Mouse (Mus musculus) bone marrow macrophage, adult 2 months (primary cell): ENCODE measurements at regions not wholly inside any gene's neighbourhood (a gene's known extent, or its start where the extent isn't known, plus 50 kb on each side); places are given as distances from the start of the nearest gene placed in this dataset.
"Not testable (repeated sequence)": the region's sequence is repeated elsewhere in the genome, so short reads cannot be mapped to it uniquely, and the experiment has no call there.

ENCODE experiments used
- H3K27ac ChIP-seq: 2 replicates; pipeline ENCODE4 v1.5.1; 2012; ENCODE audit warnings: low read depth, low read length; ENCODE audit not compliant: insufficient read depth
- H3K4me1 ChIP-seq: 2 replicates; pipeline ENCODE4 v1.6.1; 2012; ENCODE audit warnings: low read length; ENCODE audit not compliant: control insufficient read depth, insufficient read depth
- H3K4me3 ChIP-seq: 2 replicates; pipeline ENCODE4 v1.5.1; 2012; ENCODE audit warnings: mild to moderate bottlenecking, low read length, moderate library complexity; ENCODE audit not compliant: insufficient read depth
- CTCF ChIP-seq: IDR thresholded peaks from 2 replicates; pipeline ENCODE4 v1.5.1; 2012; ENCODE audit warnings: low read depth, mild to moderate bottlenecking, low read length, moderate library complexity
- POLR2A ChIP-seq: IDR thresholded peaks from 2 replicates; pipeline ENCODE4 v1.6.1; 2012; ENCODE audit warnings: mild to moderate bottlenecking, low read depth, low read length, borderline replicate concordance

DNA sequence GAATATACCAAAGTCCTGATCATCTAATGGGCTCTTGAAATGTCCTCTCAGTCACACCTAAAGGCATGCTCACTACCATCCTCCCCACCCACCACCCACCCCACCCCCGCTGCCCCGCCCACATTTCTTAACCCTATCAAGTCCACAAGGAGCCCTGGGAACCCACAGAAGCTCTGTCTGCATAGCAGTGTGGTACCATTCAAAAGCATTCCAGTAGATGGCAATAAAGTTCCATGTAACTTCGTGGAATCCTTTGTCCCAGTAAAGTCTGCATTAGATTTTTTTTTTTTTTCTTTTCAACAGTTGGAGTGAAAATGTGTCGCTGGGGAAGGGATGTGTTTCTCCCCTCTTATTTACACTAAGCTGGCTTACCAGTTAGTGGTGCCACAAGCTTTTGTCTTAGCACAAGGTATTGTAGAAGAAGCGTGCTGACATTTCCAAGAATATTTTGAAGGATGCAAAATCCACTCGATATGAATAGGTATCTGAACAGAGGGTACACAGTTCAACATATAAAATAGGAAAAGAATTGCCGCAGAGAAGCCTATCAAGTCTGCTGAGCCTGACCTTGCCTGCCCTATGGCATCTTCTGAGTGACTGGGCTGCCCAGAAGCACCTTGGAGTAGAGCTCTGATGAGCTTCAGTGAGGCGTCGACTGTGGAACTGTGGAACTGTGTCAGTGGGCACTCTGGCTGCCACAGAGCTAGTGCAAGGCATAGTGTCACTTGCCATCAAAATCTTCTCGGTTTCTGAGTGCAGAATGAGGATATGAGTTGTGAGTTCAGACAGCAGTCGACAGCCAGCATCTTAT is 199.0 kb downstream of the Zfp619 start:
- H3K4me3 ChIP-seq = no peak overlapping the region
- TF ChIP-seq POLR2A (no peak), CTCF (no peak)
- H3K27ac ChIP-seq = no peak overlapping the region
- H3K4me1 ChIP-seq = no peaks in the 10 kb centered on the region

DNA sequence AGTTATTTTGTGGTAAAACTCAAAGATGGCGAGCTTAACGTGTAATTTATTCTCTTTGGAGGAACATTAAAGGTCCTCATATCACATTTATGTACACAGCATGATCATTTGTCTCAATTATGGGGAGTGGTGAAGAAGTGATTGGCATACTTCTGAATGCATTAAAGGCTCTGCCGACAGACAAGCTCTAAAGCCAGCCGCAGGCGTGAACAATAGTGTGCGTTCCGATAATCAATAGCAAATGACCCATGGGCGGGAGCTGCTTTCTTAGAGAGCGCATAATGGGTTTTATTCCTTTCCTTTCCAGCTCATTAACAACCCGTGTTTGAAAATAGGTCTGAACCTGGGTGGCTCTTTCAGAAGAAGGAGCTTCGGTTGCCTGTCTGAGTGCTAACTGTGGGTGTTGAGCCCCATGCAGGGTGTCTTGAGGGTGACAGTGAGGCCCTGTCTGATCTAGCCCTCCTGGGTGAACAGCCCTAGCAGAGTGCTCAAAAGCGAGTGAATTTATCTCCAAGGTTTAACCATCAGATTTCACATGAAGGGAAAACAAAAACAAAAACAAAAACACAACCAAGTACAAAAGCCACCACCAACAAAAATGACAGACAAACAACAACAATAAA is 210.5 kb downstream of the Zfp619 start:
- TF ChIP-seq POLR2A = no peak
- TF ChIP-seq CTCF = no peak
- Histone ChIP-seq H3K27ac (no peak overlapping the region), H3K4me1 (no peaks in the 10 kb centered on the region), H3K4me3 (no peak overlapping the region)

DNA sequence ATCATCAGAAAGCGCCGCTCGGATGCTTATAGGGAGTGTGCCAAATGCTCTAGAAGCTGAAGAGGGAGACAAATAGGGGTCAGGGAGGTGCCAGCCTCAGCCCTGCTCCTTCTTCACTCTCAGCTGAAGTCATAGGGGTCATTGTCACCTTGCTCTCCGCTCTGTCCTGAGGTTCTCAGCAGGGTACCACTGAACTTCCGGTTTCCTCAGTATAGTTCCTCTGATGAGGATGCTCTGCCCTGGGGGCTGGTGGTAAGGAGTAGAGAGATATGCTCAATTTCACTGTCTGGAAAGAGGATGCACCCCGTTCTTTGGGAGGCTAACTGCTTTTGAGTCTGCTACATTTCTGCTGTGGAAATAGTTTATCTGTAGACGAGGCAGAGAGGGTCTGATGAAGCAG is 211.4 kb downstream of the Zfp619 start:
- no peaks in the 10 kb centered on the region for H3K4me1 ChIP-seq
- TF ChIP-seq CTCF = no peak
- no peak for TF ChIP-seq POLR2A
- H3K4me3 ChIP-seq = no peak overlapping the region
- no peak overlapping the region for H3K27ac ChIP-seq

DNA sequence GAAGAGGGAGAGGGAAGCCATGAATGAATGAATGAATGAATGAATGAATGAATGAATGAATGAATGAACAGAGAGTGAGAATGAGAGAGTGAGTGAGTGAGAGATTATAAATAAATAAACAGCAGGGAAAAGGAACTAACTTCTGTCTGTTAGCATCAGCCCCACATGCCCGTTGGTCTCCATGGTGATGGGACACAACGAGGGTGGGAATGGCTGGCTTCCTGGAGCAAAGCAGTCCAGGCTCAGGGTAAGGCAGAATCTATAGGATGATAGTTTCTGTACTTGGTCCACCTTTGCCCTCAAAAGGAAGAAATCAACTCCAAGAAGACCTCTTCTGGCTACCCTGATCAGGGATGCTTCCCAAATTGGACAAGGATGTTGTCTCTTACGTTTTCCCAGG is 212.2 kb downstream of the Zfp619 start:
- H3K27ac ChIP-seq = no peak overlapping the region
- no peaks in the 10 kb centered on the region for H3K4me1 ChIP-seq
- no peak for TF ChIP-seq POLR2A
- no peak for TF ChIP-seq CTCF

DNA sequence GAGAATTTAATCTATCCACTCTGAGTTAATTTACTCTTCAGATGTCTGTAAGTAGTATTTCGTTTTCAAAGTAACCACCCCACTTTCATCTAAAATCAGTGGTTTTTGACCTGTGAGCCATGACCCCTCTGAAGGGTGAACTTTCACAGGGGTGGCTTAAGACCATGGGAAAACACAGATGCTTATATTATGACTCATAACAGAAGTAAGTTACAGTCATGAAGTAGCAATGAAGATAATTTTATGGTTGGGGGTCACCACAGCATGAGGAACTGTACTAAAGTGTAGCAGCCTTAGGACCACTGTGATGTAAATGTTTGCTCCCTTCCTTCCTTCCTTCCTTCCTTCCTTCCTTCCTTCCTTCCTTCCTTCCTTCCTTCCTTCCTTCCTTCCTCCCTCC is 215.2 kb downstream of the Zfp619 start:
- H3K4me3 ChIP-seq = no peak overlapping the region
- no peak overlapping the region for H3K27ac ChIP-seq
- TF ChIP-seq POLR2A (no peak), CTCF (no peak)
- H3K4me1 ChIP-seq = no peaks in the 10 kb centered on the region

More for the DNA sequence above, 212.2 kb downstream of the Zfp619 start:
- no peak overlapping the region for H3K4me3 ChIP-seq

DNA sequence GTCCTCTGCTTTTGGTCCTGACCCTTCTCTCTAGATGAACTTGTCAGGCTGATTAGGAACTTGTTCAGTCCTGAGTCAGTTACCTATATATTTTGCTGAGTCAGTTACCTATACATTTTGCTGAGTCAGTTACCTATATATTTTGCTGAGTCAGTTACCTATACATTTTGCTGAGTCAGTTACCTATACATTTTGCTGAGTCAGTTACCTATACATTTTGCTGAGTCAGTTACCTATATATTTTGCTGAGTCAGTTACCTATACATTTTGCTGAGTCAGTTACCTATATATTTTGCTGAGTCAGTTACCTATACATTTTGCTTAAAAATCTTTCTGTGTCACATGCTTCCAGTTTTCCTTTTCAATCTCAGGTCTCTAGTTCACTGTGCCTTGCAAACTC is 230.8 kb downstream of the Zfp619 start:
- H3K4me1 ChIP-seq, H3K4me3 ChIP-seq, H3K27ac ChIP-seq: not testable (repeated sequence)

DNA sequence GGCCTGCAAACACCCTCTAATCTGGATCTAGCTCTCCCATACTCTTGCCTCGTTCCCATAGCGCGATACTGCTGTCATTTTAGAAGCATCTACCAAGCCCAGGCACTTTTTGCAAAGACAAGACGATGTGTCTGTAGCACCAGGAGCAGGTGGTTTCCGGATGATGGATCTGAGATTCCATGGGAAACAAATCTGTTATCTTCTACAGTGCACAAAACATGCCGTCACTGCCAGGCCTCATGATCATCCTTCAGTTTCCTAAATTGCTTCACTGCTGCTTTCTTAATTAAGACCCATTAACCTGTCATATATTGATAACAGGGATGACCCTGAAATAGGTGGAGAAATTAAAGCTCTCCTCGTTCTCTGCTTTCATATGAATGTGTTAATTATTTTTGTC is 232.9 kb downstream of the Zfp619 start:
- no peaks in the 10 kb centered on the region for H3K4me1 ChIP-seq
- TF ChIP-seq POLR2A (no peak), CTCF (no peak)

DNA sequence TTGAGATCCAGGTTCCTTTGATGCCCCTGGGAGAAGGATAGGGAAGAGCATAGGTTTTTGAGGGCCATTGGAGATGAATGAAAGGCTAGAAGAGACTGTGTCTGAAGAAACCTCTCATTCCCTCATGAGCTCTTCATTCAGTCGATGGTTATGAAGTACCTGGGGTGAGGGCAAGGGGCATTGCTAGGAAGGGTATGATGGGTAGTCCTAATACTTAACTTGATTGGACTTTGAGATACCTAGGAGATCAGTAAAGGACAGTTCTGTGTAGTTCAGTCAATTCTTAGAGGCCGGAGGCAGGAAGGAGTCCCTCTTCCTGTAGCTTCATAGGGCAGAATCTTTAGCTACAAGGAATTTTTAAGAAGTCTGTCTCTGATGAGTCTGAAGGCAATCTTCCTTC is 246.8 kb downstream of the Zfp619 start:
- Histone ChIP-seq H3K4me1 (no peaks in the 10 kb centered on the region), H3K4me3 (no peak overlapping the region), H3K27ac (no peak overlapping the region)
- TF ChIP-seq POLR2A (no peak), CTCF (no peak)

More for the DNA sequence above, 232.9 kb downstream of the Zfp619 start:
- Histone ChIP-seq H3K4me3 (no peak overlapping the region), H3K27ac (no peak overlapping the region)

DNA sequence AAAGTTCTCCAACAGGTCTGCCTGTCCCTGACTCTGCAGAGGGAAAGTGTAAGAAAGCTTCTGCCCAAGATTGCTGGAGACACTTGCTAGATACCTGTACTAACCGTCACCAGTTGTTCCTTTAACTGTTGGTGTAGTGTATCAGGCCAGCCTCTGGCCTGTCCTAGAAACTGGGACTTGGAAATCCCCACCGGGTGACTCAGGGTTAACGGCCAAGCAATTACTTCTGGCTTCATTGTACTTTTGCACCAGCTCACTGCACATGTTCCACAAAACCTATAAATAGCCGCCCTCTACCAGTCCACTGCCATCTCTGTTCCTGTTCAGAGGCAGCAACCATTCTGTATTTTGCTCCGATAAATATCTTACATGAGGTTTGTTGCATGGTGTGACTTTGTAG is 247.5 kb downstream of the Zfp619 start:
- no peak overlapping the region for H3K27ac ChIP-seq
- TF ChIP-seq POLR2A = no peak
- TF ChIP-seq CTCF = no peak

DNA sequence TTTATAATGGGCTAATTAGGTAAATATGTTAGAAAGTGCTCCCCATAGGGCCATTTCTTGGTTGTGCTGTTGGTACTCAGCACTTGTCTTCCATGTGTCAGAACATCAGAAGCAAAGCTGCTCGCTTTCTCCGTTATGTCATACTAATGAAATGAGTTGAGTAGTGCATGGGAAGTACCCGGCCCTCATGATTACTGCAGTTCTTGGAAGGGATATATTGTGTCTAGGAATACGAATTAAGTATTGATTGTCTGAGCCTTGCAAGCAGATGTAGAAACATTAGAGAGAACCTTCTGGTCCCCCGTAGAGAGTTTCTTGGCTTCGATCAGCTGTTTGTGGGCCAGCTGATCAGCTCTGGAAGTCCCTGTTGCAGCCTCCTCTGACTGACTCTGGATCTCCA is 255.7 kb downstream of the Zfp619 start:
- no peak overlapping the region for H3K4me3 ChIP-seq
- H3K27ac ChIP-seq = no peak overlapping the region
- TF ChIP-seq CTCF (no peak), POLR2A (no peak)
- H3K4me1 ChIP-seq = no peaks in the 10 kb centered on the region

More for the DNA sequence above, 247.5 kb downstream of the Zfp619 start:
- Histone ChIP-seq H3K4me3 (no peak overlapping the region), H3K4me1 (no peaks in the 10 kb centered on the region)
